Comparison of ENCODE assay signal across 10 mouse cellular contexts in genomic region chr19:29249933-29250332, GRCm38 (mm10). TPM values are rescaled to one million over a fixed set of nuclear protein-coding genes. Genes with fewer than 3 reads are reported as not detected.
DNase-seq lines count a peak whose midpoint lies in the region; ATAC-seq lines count a peak whose summit lies in the region.
"Had no signal": no experiment of that assay in that cellular context is flagged by ENCODE, and none has a peak within 500 bp of the region (broad histone marks: within the 10 kb centered on the region; RNA-seq: fewer than 3 reads in every experiment).

No protein-coding gene starts in this region.

- peak overlapping the region; percentile 75 for H3K4me2 ChIP-seq in kidney, embryonic 15.5 days
- H3K4me2 ChIP-seq in embryonic facial prominence, embryonic 14.5 days (ENCODE audit: low read depth, low read length) = peak overlapping the region; percentile 79
- H3K4me2 ChIP-seq in neural tube, embryonic 14.5 days (ENCODE audit: low read depth, low read length) = peak overlapping the region; percentile 75

- peak overlapping the region; percentile 94 for H3K4me3 ChIP-seq in kidney, embryonic 15.5 days (replicated peaks)
- H3K4me3 ChIP-seq in embryonic facial prominence, embryonic 14.5 days (ENCODE audit: low read depth, low read length) = peak overlapping the region; percentile 85
- peak overlapping the region; percentile 88 for H3K4me3 ChIP-seq in limb, embryonic 10.5 days
- H3K4me3 ChIP-seq in neural tube, embryonic 14.5 days (ENCODE audit: low read depth, low read length) = peak overlapping the region; percentile 97

- no peak overlapping the region for H3K9ac ChIP-seq in kidney, embryonic 15.5 days
- no peak overlapping the region for H3K9ac ChIP-seq in embryonic facial prominence, embryonic 14.5 days (ENCODE audit: low read depth, low read length)
- H3K9ac ChIP-seq in neural tube, embryonic 14.5 days (replicated peaks; ENCODE audit: low read depth, low read length) = peak overlapping the region; percentile 99; the same call in 1 of the 2 replicates

- no peak for DNase-seq in kidney, postnatal 4 days
- DNase-seq in embryonic facial prominence, embryonic 14.5 days (ENCODE audit: low spot score) = no peak
- DNase-seq in limb, embryonic 10.5 days (ENCODE audit: low spot score) = no peak
- DNase-seq in adrenal gland, postnatal 10 days = no peak
- DNase-seq in spleen, adult 12 weeks (ENCODE audit: low spot score) = no peak
- DNase-seq in right cerebral cortex, adult 2 months (ENCODE audit: low spot score in 2 of 2) = no peak
- DNase-seq: cerebellum, adult 11 months; thymus, adult 18-20 months had no signal

- H3K4me1 ChIP-seq in kidney, embryonic 15.5 days = peaks cover 26% of the 10 kb centered on the region
- H3K4me1 ChIP-seq in embryonic facial prominence, embryonic 14.5 days (ENCODE audit: control insufficient read depth, insufficient read depth, low read length) = peaks cover 20% of the 10 kb centered on the region
- H3K4me1 ChIP-seq in limb, embryonic 10.5 days = peaks cover 31% of the 10 kb centered on the region
- peaks cover 34% of the 10 kb centered on the region for H3K4me1 ChIP-seq in neural tube, embryonic 14.5 days (ENCODE audit: control insufficient read depth, insufficient read depth, low read length)

- 52% methylated on average over 4 of the region's 4 CpGs for WGBS in kidney, embryonic 15.5 days
- 66% methylated on average over 4 of the region's 4 CpGs for WGBS in embryonic facial prominence, embryonic 14.5 days
- WGBS in limb, embryonic 10.5 days = 71% methylated on average over 4 of the region's 4 CpGs
- 47% methylated on average over 4 of the region's 4 CpGs for WGBS in neural tube, embryonic 14.5 days

- ATAC-seq in kidney, embryonic 15.5 days (replicated peaks; ENCODE audit: low FRiP score) = no peak
- no peak for ATAC-seq in embryonic facial prominence, embryonic 14.5 days (ENCODE audit: low read depth)
- no peak for ATAC-seq in neural tube, embryonic 14.5 days (ENCODE audit: low read depth)

- no peaks in the 10 kb centered on the region for H3K27me3 ChIP-seq in kidney, embryonic 15.5 days
- H3K27me3 ChIP-seq in embryonic facial prominence, embryonic 14.5 days (replicated peaks; ENCODE audit: control insufficient read depth, insufficient read depth, low read length) = no peaks in the 10 kb centered on the region
- 0 out of 2 replicates have a peak, but pooled peaks cover 3% of the 10 kb centered on the region for H3K27me3 ChIP-seq in limb, embryonic 10.5 days (ENCODE audit: low read depth, poor library complexity, severe bottlenecking)
- H3K27me3 ChIP-seq in neural tube, embryonic 14.5 days (ENCODE audit: control insufficient read depth, insufficient read depth, low read length) = no peaks in the 10 kb centered on the region

- no peak overlapping the region for H3K27ac ChIP-seq in kidney, embryonic 15.5 days
- no peak overlapping the region for H3K27ac ChIP-seq in embryonic facial prominence, embryonic 14.5 days (replicated peaks; ENCODE audit: low read depth, low read length)
- H3K27ac ChIP-seq in limb, embryonic 10.5 days = no peak overlapping the region
- H3K27ac ChIP-seq in neural tube, embryonic 14.5 days (ENCODE audit: low read depth, low read length) = peak overlapping the region; percentile 95; the same call in 1 of the 2 replicates

- no peaks in the 10 kb centered on the region for H3K9me3 ChIP-seq in kidney, embryonic 15.5 days (replicated peaks)
- H3K9me3 ChIP-seq in embryonic facial prominence, embryonic 14.5 days (ENCODE audit: control insufficient read depth, low read length) = peaks cover 8% of the 10 kb centered on the region; the same call in 1 of the 2 replicates
- no peaks in the 10 kb centered on the region for H3K9me3 ChIP-seq in limb, embryonic 10.5 days (replicated peaks)
- H3K9me3 ChIP-seq in neural tube, embryonic 14.5 days (ENCODE audit: control insufficient read depth, low read length) = no peaks in the 10 kb centered on the region

- H3K36me3 ChIP-seq in kidney, embryonic 15.5 days = no peaks in the 10 kb centered on the region
- no peaks in the 10 kb centered on the region for H3K36me3 ChIP-seq in embryonic facial prominence, embryonic 14.5 days (ENCODE audit: control insufficient read depth, insufficient read depth, low read length)
- no peaks in the 10 kb centered on the region for H3K36me3 ChIP-seq in limb, embryonic 10.5 days
- no peaks in the 10 kb centered on the region for H3K36me3 ChIP-seq in neural tube, embryonic 14.5 days (ENCODE audit: control insufficient read depth, insufficient read depth, low read length)

RNA-seq across cellular contexts. Expression of gene Jak2, which starts 1.7 kb away (rescaled TPM):
- polyA plus RNA-seq in kidney, embryonic 15.5 days (2015; fragmentation: Nextera tagmentation; extraction: Ambion mirVana) = 8.1 and 8.8 TPM in 2 replicates
- polyA plus RNA-seq in embryonic facial prominence, embryonic 14.5 days (2014; fragmentation: Nextera tagmentation; extraction: Ambion mirVana) = 15.3 and 16.2 TPM in 2 replicates
- polyA plus RNA-seq in limb, embryonic 10.5 days (2016; fragmentation: Nextera tagmentation; extraction: Ambion mirVana) = 5.4 and 8.0 TPM in 2 replicates
- polyA plus RNA-seq in neural tube, embryonic 14.5 days (2014; fragmentation: Nextera tagmentation; extraction: Ambion mirVana) = 18.5 and 22.0 TPM in 2 replicates
- total RNA-seq in adrenal gland, postnatal 10 days (2021) = 10 to 100 TPM; 17.7 to 20.5 TPM
